Comparison of ENCODE assay signal across 8 mouse cellular contexts in the genomic region with DNA sequence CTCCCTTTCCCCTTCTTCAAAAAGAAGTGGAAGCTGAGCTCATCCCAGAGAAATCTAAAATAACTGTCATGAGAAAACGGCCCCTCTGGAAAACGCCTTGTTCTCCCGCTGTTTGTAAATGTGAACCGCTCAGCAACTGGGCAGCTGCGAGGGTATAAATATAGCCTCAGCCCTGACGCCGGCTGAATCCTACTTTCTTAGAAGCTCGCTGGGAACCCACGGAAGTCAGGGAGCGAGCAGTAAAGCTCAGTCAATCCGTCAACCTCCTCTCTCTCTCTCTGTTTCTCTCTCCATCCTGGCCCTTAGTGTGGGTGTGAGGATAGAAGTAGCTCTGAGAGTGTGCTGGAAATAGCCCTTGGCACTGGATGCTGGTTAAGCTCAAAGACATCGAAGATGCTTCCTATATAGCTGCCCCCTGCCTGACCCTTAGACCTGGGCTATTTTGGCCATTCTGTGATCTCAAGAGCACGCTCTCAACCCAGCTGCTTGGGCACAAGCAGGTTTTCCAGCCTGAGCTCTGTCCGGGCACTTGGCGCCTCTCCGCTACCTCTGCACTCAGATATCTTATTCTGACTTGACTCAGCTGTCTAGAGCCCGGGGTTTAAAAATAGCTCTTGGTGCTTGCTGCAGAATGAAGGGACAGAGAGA.
A peak's percentile ranks its signal among the peaks of the same experiment; 100 is the strongest.
DNase-seq lines count a peak whose midpoint lies in the region; ATAC-seq and TF ChIP-seq lines count a peak whose summit lies in the region.

No protein-coding gene starts in this region.

- no peak for DNase-seq in forebrain, embryonic 14.5 days (ENCODE audit: low spot score)
- peak; percentile 84 for DNase-seq in right cerebral cortex, adult 18-20 months
- no peak for DNase-seq in right cerebral cortex, postnatal 4 days
- DNase-seq in limb, embryonic 14.5 days (ENCODE audit: low spot score), result no peak
- DNase-seq in retina, postnatal 1 day, result no peak
- DNase-seq in cerebellum, adult 11 months, result no peak
- DNase-seq in cerebellum, postnatal 36 days, result no peak

- H3K27me3 ChIP-seq in forebrain, embryonic 16.5 days (replicated peaks; ENCODE audit: control insufficient read depth, insufficient read depth, low read length), result no peaks in the 10 kb centered on the region
- no peaks in the 10 kb centered on the region for H3K27me3 ChIP-seq in forebrain, embryonic 14.5 days (replicated peaks; ENCODE audit: control insufficient read depth, insufficient read depth, low read length)
- no peaks in the 10 kb centered on the region for H3K27me3 ChIP-seq in limb, embryonic 14.5 days (ENCODE audit: control insufficient read depth, insufficient read depth, low read length)

- WGBS in forebrain, embryonic 16.5 days, result 85% methylated on average over 17 of the region's 17 CpGs
- WGBS in forebrain, embryonic 14.5 days, result 90% methylated on average over 17 of the region's 17 CpGs
- 79% methylated on average over 17 of the region's 17 CpGs for WGBS in limb, embryonic 14.5 days

- no peak overlapping the region for H3K27ac ChIP-seq in forebrain, embryonic 16.5 days (ENCODE audit: low read length)
- no peak overlapping the region for H3K27ac ChIP-seq in forebrain, embryonic 14.5 days (ENCODE audit: low read depth, low read length)
- no peak overlapping the region for H3K27ac ChIP-seq in limb, embryonic 14.5 days (replicated peaks; ENCODE audit: low read depth, low read length)

- H3K9me3 ChIP-seq in forebrain, embryonic 16.5 days (ENCODE audit: control insufficient read depth, low read length), result no peaks in the 10 kb centered on the region
- no peaks in the 10 kb centered on the region for H3K9me3 ChIP-seq in forebrain, embryonic 14.5 days (replicated peaks; ENCODE audit: control insufficient read depth, low read length)
- H3K9me3 ChIP-seq in limb, embryonic 14.5 days (ENCODE audit: control insufficient read depth, low read length), result no peaks in the 10 kb centered on the region

- H3K4me2 ChIP-seq in forebrain, embryonic 16.5 days (ENCODE audit: low read length), result no peak overlapping the region
- H3K4me2 ChIP-seq in forebrain, embryonic 14.5 days (ENCODE audit: low read length), result no peak overlapping the region
- no peak overlapping the region for H3K4me2 ChIP-seq in limb, embryonic 14.5 days (replicated peaks; ENCODE audit: low read depth, low read length, severe bottlenecking)

- no peak for TF ChIP-seq POLR2A in limb, embryonic 14.5 days (IDR thresholded peaks at IDR 0.05; ENCODE audit: borderline replicate concordance, extremely low read depth, insufficient read depth, insufficient read length)

- no peaks in the 10 kb centered on the region for H3K4me1 ChIP-seq in forebrain, embryonic 16.5 days (replicated peaks; ENCODE audit: control insufficient read depth, insufficient read depth, low read length)
- H3K4me1 ChIP-seq in forebrain, embryonic 14.5 days (ENCODE audit: control insufficient read depth, insufficient read depth, low read length), result no peaks in the 10 kb centered on the region
- H3K4me1 ChIP-seq in limb, embryonic 14.5 days (ENCODE audit: control insufficient read depth, insufficient read depth, low read length), result peaks cover 11% of the 10 kb centered on the region

- no peak overlapping the region for H3K9ac ChIP-seq in forebrain, embryonic 16.5 days (replicated peaks; ENCODE audit: low read depth, low read length)
- no peak overlapping the region for H3K9ac ChIP-seq in forebrain, embryonic 14.5 days (ENCODE audit: low read length)
- H3K9ac ChIP-seq in limb, embryonic 14.5 days (ENCODE audit: low read depth, low read length, severe bottlenecking), result no peak overlapping the region

- no peak overlapping the region for H3K4me3 ChIP-seq in forebrain, embryonic 16.5 days (replicated peaks; ENCODE audit: low read length)
- H3K4me3 ChIP-seq in forebrain, embryonic 14.5 days (ENCODE audit: low read depth, low read length), result no peak overlapping the region
- no peak overlapping the region for H3K4me3 ChIP-seq in limb, embryonic 14.5 days (replicated peaks; ENCODE audit: low read length)

- 0 out of 2 replicates have a peak, but pooled peaks have one; percentile 12 for ATAC-seq in forebrain, embryonic 16.5 days
- ATAC-seq in forebrain, embryonic 14.5 days, result no peak
- peak; percentile 46; the same call in 1 of the 2 replicates for ATAC-seq in limb, embryonic 14.5 days (ENCODE audit: low FRiP score, low read depth)

- H3K36me3 ChIP-seq in forebrain, embryonic 16.5 days (ENCODE audit: control insufficient read depth, insufficient read depth), result no peaks in the 10 kb centered on the region
- H3K36me3 ChIP-seq in forebrain, embryonic 14.5 days (ENCODE audit: control insufficient read depth, insufficient read depth, low read length), result no peaks in the 10 kb centered on the region
- no peaks in the 10 kb centered on the region for H3K36me3 ChIP-seq in limb, embryonic 14.5 days (ENCODE audit: control insufficient read depth, insufficient read depth, low read length)
